Mouse (Mus musculus) heart, postnatal 10 days (tissue): Measurements from ENCODE around the gene Tnik. TPM values are rescaled to one million over a fixed set of nuclear protein-coding genes. Genes with fewer than 3 reads are reported as not detected.

Experiments used
- DNase-seq, 2 experiments: peaks; one replicate each; pipeline ENCODE4 v3.0.0; 2021
- intact Hi-C: fragments of 180-260 bp; cut with DNase I; formaldehyde crosslinking; loops from one replicate; pipeline ENCODE4 v1.15.1; 2025
- total RNA-seq, 2 experiments: library from RNA; stranded (reverse); gene quantifications; 2 replicates each; pipeline ENCODE4 v1.2.3; 2021

Gene Tnik
- total RNA-seq, 2 experiments from 2014 or later = 27.5 to 36.7 TPM

GRCm38 (mm10) chr3:28392542-28392941 lies 129.5 kb downstream of the Tnik start:
- intact Hi-C loops = no loop called here

GRCm38 (mm10) chr3:28398781-28399180 lies 135.8 kb downstream of the Tnik start:
- no peak for DNase-seq
- intact Hi-C loops = no loop called here

More at GRCm38 (mm10) chr3:28392542-28392941, 129.5 kb downstream of the Tnik start:
- no peak for DNase-seq

- peak; percentile 30 to 60 for DNase-seq
- intact Hi-C loops = loop anchor here (5.0 kb wide), 1 partner anchor 232 kb away; no protein-coding TSS in a partner anchor
These were observed 136.7 kb downstream of the Tnik start for GRCm38 (mm10) chr3:28399593-28400216.

GRCm38 (mm10) chr3:28401335-28401734 lies 138.3 kb downstream of the Tnik start:
- peak; percentile 59 to 64 for DNase-seq
- intact Hi-C loops = loop anchor here (5.0 kb wide), 1 partner anchor 234 kb away; no protein-coding TSS in a partner anchor

- intact Hi-C loops = loop anchor here (5.0 kb wide), 1 partner anchor 235 kb away; no protein-coding TSS in a partner anchor
- DNase-seq = no peak
These were observed 139.2 kb downstream of the Tnik start for GRCm38 (mm10) chr3:28402221-28402620.

- no peak for DNase-seq
These were observed 142.4 kb downstream of the Tnik start for GRCm38 (mm10) chr3:28405391-28405790.

GRCm38 (mm10) chr3:28408859-28409459 lies 145.9 kb downstream of the Tnik start:
- DNase-seq = peak; percentile 70 to 71
- intact Hi-C loops = no loop called here

More at GRCm38 (mm10) chr3:28405391-28405790, 142.4 kb downstream of the Tnik start:
- intact Hi-C loops = no loop called here

GRCm38 (mm10) chr3:28410269-28410668 lies 147.3 kb downstream of the Tnik start:
- intact Hi-C loops = loop anchor here (5.0 kb wide), 1 partner anchor 148 kb away; the partner anchor contains the start of gene Tnik
- no peak for DNase-seq

GRCm38 (mm10) chr3:28415986-28416385 lies 153.0 kb downstream of the Tnik start:
- no peak for DNase-seq

GRCm38 (mm10) chr3:28417091-28417715 lies 154.2 kb downstream of the Tnik start:
- intact Hi-C loops = no loop called here
- DNase-seq = no peak

More at GRCm38 (mm10) chr3:28415986-28416385, 153.0 kb downstream of the Tnik start:
- intact Hi-C loops = no loop called here

- DNase-seq = peak; percentile 66 to 68
- intact Hi-C loops = loop anchor here (5.0 kb wide), 1 partner anchor 253 kb away; no protein-coding TSS in a partner anchor
These were observed 157.2 kb downstream of the Tnik start for GRCm38 (mm10) chr3:28420194-28420593.

- intact Hi-C loops = loop anchor here (5.0 kb wide), 1 partner anchor 253 kb away; no protein-coding TSS in a partner anchor
- no peak for DNase-seq
These were observed 157.7 kb downstream of the Tnik start for GRCm38 (mm10) chr3:28420698-28421097.

- no peak for DNase-seq
- intact Hi-C loops = loop anchor here (5.0 kb wide), 1 partner anchor 254 kb away; no protein-coding TSS in a partner anchor
These were observed 158.8 kb downstream of the Tnik start for GRCm38 (mm10) chr3:28421798-28422197.

- DNase-seq = no peak
- intact Hi-C loops = loop anchor here (5.0 kb wide), 1 partner anchor 255 kb away; no protein-coding TSS in a partner anchor
These were observed 159.2 kb downstream of the Tnik start for GRCm38 (mm10) chr3:28422221-28422620.

GRCm38 (mm10) chr3:28425911-28426310 lies 162.9 kb downstream of the Tnik start:
- intact Hi-C loops = no loop called here
- no peak for DNase-seq

GRCm38 (mm10) chr3:28431459-28431858 lies 168.4 kb downstream of the Tnik start:
- intact Hi-C loops = no loop called here

GRCm38 (mm10) chr3:28432321-28432720 lies 169.3 kb downstream of the Tnik start:
- intact Hi-C loops = no loop called here
- no peak for DNase-seq

More at GRCm38 (mm10) chr3:28431459-28431858, 168.4 kb downstream of the Tnik start:
- no peak for DNase-seq

- intact Hi-C loops = no loop called here
- DNase-seq = no peak
These were observed 172.5 kb downstream of the Tnik start for GRCm38 (mm10) chr3:28435478-28435877.

GRCm38 (mm10) chr3:28437429-28437828 lies 174.4 kb downstream of the Tnik start:
- DNase-seq = no peak
- intact Hi-C loops = no loop called here

GRCm38 (mm10) chr3:28441545-28441944 lies 178.5 kb downstream of the Tnik start:
- intact Hi-C loops = no loop called here
- no peak for DNase-seq

- intact Hi-C loops = no loop called here
- no peak for DNase-seq
These were observed 179.1 kb downstream of the Tnik start for GRCm38 (mm10) chr3:28442116-28442515.
